Mouse (Mus musculus): ENCODE data around the gene Hbq1a. TPM values are rescaled to one million over a fixed set of nuclear protein-coding genes. Genes with fewer than 3 reads are reported as not detected.
A peak's percentile ranks its signal among the peaks of the same experiment; 100 is the strongest.
"Not testable (repeated sequence)": the region's sequence is repeated elsewhere in the genome, so short reads cannot be mapped to it uniquely, and the experiment has no call there.

The Hbq1a gene
- polyA plus RNA-seq (2014; fragmentation: Nextera tagmentation; extraction: Ambion mirVana), result 0.90 and 1.4 TPM in 2 replicates

DNA sequence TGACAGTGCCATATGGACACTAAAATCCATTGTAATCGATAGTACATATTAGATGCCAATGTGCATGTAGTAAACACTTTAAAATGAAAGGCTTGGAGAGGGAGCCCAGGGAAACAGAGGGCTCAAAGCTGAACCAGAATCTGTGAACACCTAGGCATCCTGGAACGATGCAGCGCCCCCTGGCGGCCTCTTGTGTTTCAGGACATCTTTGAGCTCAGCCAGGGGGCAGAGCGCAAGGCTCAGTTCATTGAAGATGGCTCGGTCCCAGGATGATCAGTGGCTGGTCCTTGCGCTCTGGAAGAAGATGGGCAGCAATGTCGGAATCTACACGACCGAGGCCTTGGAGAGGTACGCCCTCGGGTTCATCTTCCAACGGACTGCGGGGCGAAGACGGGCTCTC lies at the start of gene Hbq1a:
Gene Hbq1a (plus strand): TSS at position 205 of the 400 bp plus-strand sequence.
- Histone ChIP-seq H3K4me3 (replicated peaks; ENCODE audit: low read depth, low read length) (peak within 1 kb of the TSS; percentile 21; the same call in 1 of the 2 replicates), H3K4me2 (ENCODE audit: low read length) (peak within 1 kb of the TSS; percentile 47)
- DNase-seq, result peak; percentile 75
- peak; percentile 48; the same call in 1 of the 2 replicates for ATAC-seq (ENCODE audit: low FRiP score, low TSS enrichment)
- not testable (repeated sequence) for H3K27ac ChIP-seq (replicated peaks; ENCODE audit: low read depth, low read length); H3K9me3 ChIP-seq (ENCODE audit: control insufficient read depth, low read length); H3K4me1 ChIP-seq (ENCODE audit: control insufficient read depth, insufficient read depth, low read length); H3K27me3 ChIP-seq (ENCODE audit: control insufficient read depth, insufficient read depth, low read length); H3K9ac ChIP-seq (replicated peaks; ENCODE audit: low read length); H3K36me3 ChIP-seq (ENCODE audit: control insufficient read depth, insufficient read depth, low read length)
- 6% methylated on average over 16 of the region's 16 CpGs for WGBS

DNA sequence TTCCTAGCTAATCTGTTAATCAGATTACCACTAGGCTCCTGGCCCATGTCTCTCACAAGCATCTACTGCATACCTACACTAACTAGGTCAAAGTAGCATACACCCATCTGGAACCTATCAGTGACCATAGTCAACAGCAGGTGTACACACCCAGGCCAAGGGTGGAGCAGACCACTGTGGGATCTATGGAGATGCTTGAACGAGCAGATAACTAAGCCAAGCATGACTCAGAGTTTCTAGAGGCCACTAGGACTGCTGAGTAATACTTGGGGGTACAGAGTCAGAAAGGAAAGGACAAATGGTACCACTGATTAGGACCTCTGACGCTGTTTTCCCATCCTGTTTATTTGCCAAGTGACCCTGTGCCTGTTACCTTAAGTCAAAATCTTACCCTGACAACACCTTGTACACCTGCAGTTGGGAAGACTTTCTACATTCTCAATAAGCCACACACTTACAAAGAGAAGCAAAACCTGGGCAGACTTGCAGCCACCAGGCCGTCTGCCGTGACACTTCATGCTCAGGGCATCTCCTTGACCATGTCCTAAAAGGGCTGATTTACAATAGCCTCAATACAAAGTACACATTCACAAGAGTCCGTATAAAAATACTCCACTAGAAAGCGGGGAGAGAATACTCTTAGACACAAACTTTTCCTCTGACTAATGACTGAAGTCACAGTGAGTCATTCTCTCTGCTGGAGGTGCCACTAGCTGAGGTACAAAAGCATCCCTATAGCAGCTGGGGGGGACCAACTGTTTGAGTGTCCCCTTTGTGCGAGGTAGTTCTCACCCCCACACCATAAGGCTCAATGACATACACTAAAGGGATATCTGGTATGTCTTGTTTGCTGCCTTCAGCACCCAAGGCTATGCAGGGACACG lies 48.7 kb upstream of the Hbq1a start:
- H3K27ac ChIP-seq (replicated peaks; ENCODE audit: low read depth, low read length), result no peak overlapping the region
- ATAC-seq (ENCODE audit: low FRiP score, low TSS enrichment) (no peak), DNase-seq (no peak)
- H3K27me3 ChIP-seq (ENCODE audit: control insufficient read depth, insufficient read depth, low read length), result no peaks in the 10 kb centered on the region
- peaks cover 68% of the 10 kb centered on the region for H3K36me3 ChIP-seq (ENCODE audit: control insufficient read depth, insufficient read depth, low read length)
- no peak overlapping the region for H3K4me2 ChIP-seq (ENCODE audit: low read length)
- no peak overlapping the region for H3K4me3 ChIP-seq (replicated peaks; ENCODE audit: low read depth, low read length)
- H3K4me1 ChIP-seq (ENCODE audit: control insufficient read depth, insufficient read depth, low read length), result no peaks in the 10 kb centered on the region
- WGBS, result 92% methylated on average over 8 of the region's 8 CpGs
- H3K9ac ChIP-seq (replicated peaks; ENCODE audit: low read length), result no peak overlapping the region
- no peaks in the 10 kb centered on the region for H3K9me3 ChIP-seq (ENCODE audit: control insufficient read depth, low read length)

DNA sequence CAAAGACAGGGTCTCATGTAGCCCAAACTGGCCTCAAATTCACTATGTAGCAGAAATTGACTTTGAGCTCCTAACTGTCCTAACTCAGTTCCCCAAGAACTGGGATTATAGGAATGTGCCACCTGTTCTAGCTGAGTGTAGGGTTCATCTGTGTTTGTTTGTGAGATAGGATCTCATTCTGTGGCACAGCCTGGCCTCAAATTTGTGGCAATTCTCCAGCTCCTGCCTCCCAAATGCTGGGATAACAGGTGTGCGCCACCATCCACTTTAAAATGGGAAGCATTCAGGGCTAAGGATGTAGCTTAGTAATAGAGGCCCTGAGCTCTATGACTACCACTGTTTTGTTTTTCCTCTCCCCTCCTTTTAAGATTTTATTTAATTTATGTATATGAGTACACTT lies 46.7 kb upstream of the Hbq1a start:
- Histone ChIP-seq H3K9me3 (ENCODE audit: control insufficient read depth, low read length) (no peaks in the 10 kb centered on the region), H3K4me3 (replicated peaks; ENCODE audit: low read depth, low read length) (no peak overlapping the region), H3K27ac (replicated peaks; ENCODE audit: low read depth, low read length) (no peak overlapping the region), H3K4me2 (ENCODE audit: low read length) (no peak overlapping the region), H3K4me1 (ENCODE audit: control insufficient read depth, insufficient read depth, low read length) (no peaks in the 10 kb centered on the region), H3K9ac (replicated peaks; ENCODE audit: low read length) (no peak overlapping the region), H3K27me3 (ENCODE audit: control insufficient read depth, insufficient read depth, low read length) (no peaks in the 10 kb centered on the region), H3K36me3 (ENCODE audit: control insufficient read depth, insufficient read depth, low read length) (peaks cover 54% of the 10 kb centered on the region)
- ATAC-seq (ENCODE audit: low FRiP score, low TSS enrichment) (no peak), DNase-seq (no peak)
- WGBS, result 94% methylated on average over 1 of the region's 1 CpGs

DNA sequence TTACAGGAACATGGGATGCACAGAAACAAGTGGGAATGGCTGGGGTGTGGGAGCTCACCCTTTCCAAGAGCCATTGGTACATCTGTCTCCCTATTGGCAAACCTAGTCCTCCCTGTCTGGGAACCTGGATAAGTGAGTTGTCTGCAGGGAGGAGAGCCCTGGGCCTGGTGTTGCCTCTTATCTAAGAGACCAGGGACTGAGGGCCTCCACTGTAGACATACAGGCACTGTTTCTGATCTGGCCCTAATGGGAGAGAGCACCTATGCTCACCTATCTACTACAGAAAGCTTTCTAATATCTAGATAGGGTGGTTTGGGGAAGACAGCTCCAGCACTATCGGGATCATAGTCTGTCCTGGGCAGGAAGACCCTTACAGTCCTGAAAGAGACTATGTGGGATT lies 43.7 kb upstream of the Hbq1a start:
- no peaks in the 10 kb centered on the region for H3K9me3 ChIP-seq (ENCODE audit: control insufficient read depth, low read length)
- no peak for ATAC-seq (ENCODE audit: low FRiP score, low TSS enrichment)
- no peak overlapping the region for H3K4me2 ChIP-seq (ENCODE audit: low read length)
- DNase-seq, result no peak
- H3K36me3 ChIP-seq (ENCODE audit: control insufficient read depth, insufficient read depth, low read length), result peaks cover 42% of the 10 kb centered on the region
- WGBS, result 100% methylated on average over 1 of the region's 1 CpGs
- no peaks in the 10 kb centered on the region for H3K27me3 ChIP-seq (ENCODE audit: control insufficient read depth, insufficient read depth, low read length)
- no peak overlapping the region for H3K27ac ChIP-seq (replicated peaks; ENCODE audit: low read depth, low read length)
- H3K4me3 ChIP-seq (replicated peaks; ENCODE audit: low read depth, low read length), result no peak overlapping the region
- no peak overlapping the region for H3K9ac ChIP-seq (replicated peaks; ENCODE audit: low read length)
- H3K4me1 ChIP-seq (ENCODE audit: control insufficient read depth, insufficient read depth, low read length), result no peaks in the 10 kb centered on the region

DNA sequence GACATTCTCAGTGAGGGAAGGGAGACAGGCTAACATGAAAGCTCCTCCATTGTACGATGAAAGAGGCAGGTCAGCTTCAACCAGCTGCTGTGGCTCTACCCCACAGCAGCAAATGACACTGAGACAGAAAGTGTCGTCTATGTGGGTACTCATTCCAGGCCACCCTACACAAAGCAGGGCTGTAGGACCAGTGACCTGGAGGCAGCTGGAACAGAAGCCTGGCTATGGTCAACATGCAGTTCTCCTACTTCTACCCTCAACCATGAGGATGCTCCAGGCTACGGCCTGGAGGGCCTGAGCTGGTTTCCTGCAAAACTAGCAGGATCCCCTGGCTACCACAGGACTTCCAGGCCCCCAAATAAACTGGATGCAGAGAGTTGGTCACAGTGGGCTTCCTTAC lies 43.3 kb upstream of the Hbq1a start:
- H3K27ac ChIP-seq (replicated peaks; ENCODE audit: low read depth, low read length), result no peak overlapping the region
- no peak overlapping the region for H3K9ac ChIP-seq (replicated peaks; ENCODE audit: low read length)
- no peak overlapping the region for H3K4me3 ChIP-seq (replicated peaks; ENCODE audit: low read depth, low read length)
- H3K9me3 ChIP-seq (ENCODE audit: control insufficient read depth, low read length), result no peaks in the 10 kb centered on the region
- H3K36me3 ChIP-seq (ENCODE audit: control insufficient read depth, insufficient read depth, low read length), result peaks cover 38% of the 10 kb centered on the region
- WGBS, result 95% methylated on average over 3 of the region's 3 CpGs
- H3K4me2 ChIP-seq (ENCODE audit: low read length), result no peak overlapping the region
- ATAC-seq (ENCODE audit: low FRiP score, low TSS enrichment) (no peak), DNase-seq (no peak)
- no peaks in the 10 kb centered on the region for H3K4me1 ChIP-seq (ENCODE audit: control insufficient read depth, insufficient read depth, low read length)
- H3K27me3 ChIP-seq (ENCODE audit: control insufficient read depth, insufficient read depth, low read length), result no peaks in the 10 kb centered on the region

DNA sequence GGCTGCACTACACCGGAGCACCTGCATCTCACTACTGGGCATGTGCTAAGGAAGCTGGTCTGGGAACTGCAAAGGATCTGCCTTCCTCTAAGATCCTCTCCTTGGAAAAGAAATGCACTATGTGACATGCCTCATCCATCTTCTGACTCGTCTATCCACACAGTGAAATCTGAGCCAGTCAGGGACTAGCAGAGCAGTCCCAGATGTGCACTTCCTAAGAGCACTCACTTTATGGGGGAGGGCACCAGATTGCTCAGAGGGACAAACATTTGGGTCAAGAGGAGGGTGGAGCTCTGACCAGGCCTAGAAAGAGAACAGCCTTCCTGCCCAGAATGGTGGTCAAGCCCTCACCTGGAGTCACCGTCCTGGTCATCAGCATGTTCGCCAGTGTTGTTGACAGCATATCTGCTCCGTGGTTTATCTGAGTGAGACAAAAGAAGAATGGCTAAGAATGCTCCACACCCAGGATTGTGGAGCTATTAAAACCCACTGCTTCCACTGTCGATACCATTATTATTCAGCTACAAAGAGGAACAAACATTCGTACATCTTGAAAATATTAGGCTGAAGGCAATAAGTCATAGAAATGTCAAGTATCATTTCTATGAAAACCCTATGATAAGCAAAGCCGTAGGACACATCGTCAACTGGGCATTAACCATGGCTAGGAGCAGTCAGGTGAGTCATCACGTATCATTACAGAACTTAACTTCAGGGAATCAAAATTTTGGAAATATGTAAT lies 37.0 kb upstream of the Hbq1a start:
- ATAC-seq (ENCODE audit: low FRiP score, low TSS enrichment), result no peak
- no peak overlapping the region for H3K27ac ChIP-seq (replicated peaks; ENCODE audit: low read depth, low read length)
- peaks cover 4% of the 10 kb centered on the region; the same call in 1 of the 2 replicates for H3K4me1 ChIP-seq (ENCODE audit: control insufficient read depth, insufficient read depth, low read length)
- H3K27me3 ChIP-seq (ENCODE audit: control insufficient read depth, insufficient read depth, low read length), result no peaks in the 10 kb centered on the region
- H3K36me3 ChIP-seq (ENCODE audit: control insufficient read depth, insufficient read depth, low read length), result peaks cover 16% of the 10 kb centered on the region
- no peak overlapping the region for H3K4me3 ChIP-seq (replicated peaks; ENCODE audit: low read depth, low read length)
- no peak overlapping the region for H3K9ac ChIP-seq (replicated peaks; ENCODE audit: low read length)
- no peaks in the 10 kb centered on the region for H3K9me3 ChIP-seq (ENCODE audit: control insufficient read depth, low read length)
- WGBS, result 93% methylated on average over 10 of the region's 10 CpGs
- no peak overlapping the region for H3K4me2 ChIP-seq (ENCODE audit: low read length)
- no peak for DNase-seq

DNA sequence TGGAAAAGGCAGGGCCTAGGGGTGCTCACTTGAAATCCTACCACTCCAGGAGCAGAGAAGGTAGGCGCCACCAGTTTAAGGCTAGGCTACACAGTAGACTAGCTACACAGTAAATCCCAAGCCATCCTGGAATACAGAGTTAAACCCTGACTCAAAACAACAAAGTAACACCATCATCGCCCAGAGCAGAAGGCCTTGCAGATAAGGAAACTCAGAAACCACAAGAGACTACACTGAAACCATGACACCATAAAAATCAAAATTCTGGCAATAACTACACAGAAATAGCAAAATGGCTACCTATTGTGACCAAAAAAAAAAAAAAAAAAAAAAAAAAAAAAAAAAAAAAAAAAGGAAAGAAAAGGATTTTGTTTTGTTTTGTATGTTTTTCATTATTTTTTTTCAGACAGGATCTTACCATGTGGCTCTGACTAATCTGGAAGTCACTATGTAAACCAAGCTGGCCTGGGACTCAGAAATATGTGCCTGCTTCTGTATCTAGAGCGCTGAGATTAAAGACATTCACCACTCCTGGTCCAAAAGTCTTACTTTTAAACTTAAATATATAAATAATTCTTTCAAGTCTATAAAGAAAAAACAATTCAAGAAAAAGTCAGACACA lies 34.6 kb upstream of the Hbq1a start:
- no peaks in the 10 kb centered on the region for H3K27me3 ChIP-seq (ENCODE audit: control insufficient read depth, insufficient read depth, low read length)
- ATAC-seq (ENCODE audit: low FRiP score, low TSS enrichment) (no peak), DNase-seq (no peak)
- no peak overlapping the region for H3K4me2 ChIP-seq (ENCODE audit: low read length)
- H3K27ac ChIP-seq (replicated peaks; ENCODE audit: low read depth, low read length), result no peak overlapping the region
- no peak overlapping the region for H3K9ac ChIP-seq (replicated peaks; ENCODE audit: low read length)
- H3K4me3 ChIP-seq (replicated peaks; ENCODE audit: low read depth, low read length), result no peak overlapping the region
- H3K36me3 ChIP-seq (ENCODE audit: control insufficient read depth, insufficient read depth, low read length), result peaks cover 16% of the 10 kb centered on the region
- WGBS, result 97% methylated on average over 3 of the region's 3 CpGs
- no peaks in the 10 kb centered on the region for H3K9me3 ChIP-seq (ENCODE audit: control insufficient read depth, low read length)
- H3K4me1 ChIP-seq (ENCODE audit: control insufficient read depth, insufficient read depth, low read length), result peaks cover 7% of the 10 kb centered on the region; the same call in 1 of the 2 replicates

DNA sequence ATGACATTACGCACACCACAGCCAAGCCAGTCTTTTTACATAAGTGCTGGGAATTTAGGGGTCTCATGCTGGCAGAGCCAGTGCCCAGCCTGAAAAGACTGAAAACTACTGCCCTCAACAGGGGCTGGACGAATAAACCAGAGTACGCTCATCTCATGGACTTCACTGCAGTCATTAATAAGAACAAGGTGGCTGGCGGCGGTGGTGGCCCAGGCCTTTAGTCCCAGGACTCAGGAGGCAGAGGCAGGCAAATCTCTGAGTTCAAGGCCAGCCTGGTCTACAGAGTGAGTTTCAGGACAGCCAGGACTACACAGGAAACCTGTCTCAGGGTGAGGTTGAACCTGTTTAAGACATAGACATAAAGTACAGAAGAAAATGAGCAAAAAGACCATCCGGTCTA lies 33.7 kb upstream of the Hbq1a start:
- no peak for DNase-seq
- 91% methylated on average over 6 of the region's 6 CpGs for whole genome bisulfite sequencing
- Histone ChIP-seq H3K27me3 (ENCODE audit: control insufficient read depth, insufficient read depth, low read length) (no peaks in the 10 kb centered on the region), H3K36me3 (ENCODE audit: control insufficient read depth, insufficient read depth, low read length) (peaks cover 9% of the 10 kb centered on the region), H3K4me3 (replicated peaks; ENCODE audit: low read depth, low read length) (no peak overlapping the region), H3K4me2 (ENCODE audit: low read length) (no peak overlapping the region), H3K9ac (replicated peaks; ENCODE audit: low read length) (no peak overlapping the region), H3K9me3 (ENCODE audit: control insufficient read depth, low read length) (no peaks in the 10 kb centered on the region), H3K27ac (replicated peaks; ENCODE audit: low read depth, low read length) (no peak overlapping the region), H3K4me1 (ENCODE audit: control insufficient read depth, insufficient read depth, low read length) (peaks cover 7% of the 10 kb centered on the region; the same call in 1 of the 2 replicates)
- no peak for ATAC-seq (ENCODE audit: low FRiP score, low TSS enrichment)
